In the genomic region with DNA sequence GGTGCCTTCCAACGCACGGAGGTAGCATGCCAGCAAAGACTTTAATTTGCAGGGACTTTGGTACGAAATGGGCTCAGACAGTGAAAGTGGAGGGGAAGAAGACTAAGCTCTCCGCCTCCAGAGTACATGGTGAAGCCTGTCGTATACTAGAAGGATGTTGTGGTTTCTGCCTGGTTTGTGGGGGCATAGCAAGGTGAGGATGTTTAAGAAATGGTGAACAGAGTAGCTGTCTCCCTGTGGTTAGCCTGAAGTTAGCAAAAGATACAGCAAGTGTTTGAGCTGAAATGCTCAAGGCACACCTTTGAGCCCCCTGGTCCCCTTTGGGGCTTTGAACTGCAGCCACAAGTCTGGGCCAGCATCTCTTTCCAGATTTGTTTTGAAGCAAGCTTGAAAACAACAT, we compare ENCODE assay signal across 19 mouse cellular contexts. TPM values are rescaled to one million over a fixed set of nuclear protein-coding genes. Genes with fewer than 3 reads are reported as not detected.
DNase-seq lines count a peak whose midpoint lies in the region; ATAC-seq and TF ChIP-seq lines count a peak whose summit lies in the region.
"Had no signal": no experiment of that assay in that cellular context is flagged by ENCODE, and none has a peak within 500 bp of the region (broad histone marks: within the 10 kb centered on the region; RNA-seq: fewer than 3 reads in every experiment).

No protein-coding gene starts in this region.

- whole genome bisulfite sequencing in thymus, adult 2 months, result 5% methylated on average over 5 of the region's 5 CpGs
- 92% methylated on average over 5 of the region's 5 CpGs for WGBS in midbrain, postnatal 0 days

- no peak overlapping the region for H3K9ac ChIP-seq in midbrain, postnatal 0 days (replicated peaks; ENCODE audit: low read length, poor library complexity, severe bottlenecking)
- H3K9ac ChIP-seq: forebrain, embryonic 12.5 days; heart, embryonic 15.5 days; liver, embryonic 12.5 days had no signal

- no peaks in the 10 kb centered on the region for H3K9me3 ChIP-seq in midbrain, postnatal 0 days (ENCODE audit: low read length)
- H3K9me3 ChIP-seq: forebrain, embryonic 12.5 days; heart, embryonic 15.5 days; limb, embryonic 10.5 days; liver, embryonic 12.5 days had no signal

- H3K36me3 ChIP-seq in thymus, adult 2 months (ENCODE audit: control insufficient read depth, insufficient read depth, low read length), result no peaks in the 10 kb centered on the region
- H3K36me3 ChIP-seq in midbrain, postnatal 0 days (ENCODE audit: insufficient read depth, low read length), result no peaks in the 10 kb centered on the region
- H3K36me3 ChIP-seq: forebrain, embryonic 12.5 days; heart, embryonic 15.5 days; limb, embryonic 10.5 days; liver, embryonic 12.5 days had no signal

- H3K4me1 ChIP-seq in thymus, adult 2 months (replicated peaks; ENCODE audit: control insufficient read depth, insufficient read depth, low read length), result peaks cover 2% of the 10 kb centered on the region; the same call in 1 of the 2 replicates
- H3K4me1 ChIP-seq in midbrain, postnatal 0 days (ENCODE audit: insufficient read depth, low read length), result no peaks in the 10 kb centered on the region
- H3K4me1 ChIP-seq: forebrain, embryonic 12.5 days; heart, embryonic 15.5 days; limb, embryonic 10.5 days; liver, embryonic 12.5 days had no signal

- no peak for TF ChIP-seq CTCF in thymus, adult 2 months (IDR thresholded peaks at IDR 0.05; ENCODE audit: borderline replicate concordance, control insufficient read depth, extremely low read depth, insufficient read depth, low read length, poor library complexity)
- TF ChIP-seq CTCF in midbrain, postnatal 0 days (IDR thresholded peaks at IDR 0.05), result no peak

- intact Hi-C loops in gastrocnemius, postnatal 14 days (cut with DNase I; ENCODE audit: low total_unique reads), result no loop called here

- no peak overlapping the region for H3K4me2 ChIP-seq in midbrain, postnatal 0 days (ENCODE audit: low read depth, low read length, poor library complexity, severe bottlenecking)
- H3K4me2 ChIP-seq: forebrain, embryonic 12.5 days; heart, embryonic 15.5 days; liver, embryonic 12.5 days; midbrain, embryonic 11.5 days had no signal

- H3K27me3 ChIP-seq in thymus, adult 2 months (ENCODE audit: control insufficient read depth, insufficient read depth, low read length), result no peaks in the 10 kb centered on the region
- H3K27me3 ChIP-seq in midbrain, postnatal 0 days (ENCODE audit: insufficient read depth, low read length), result no peaks in the 10 kb centered on the region
- H3K27me3 ChIP-seq: forebrain, embryonic 12.5 days; heart, embryonic 15.5 days; liver, embryonic 12.5 days had no signal

- DNase-seq in CD4-positive helper T cell, adult 2 months (ENCODE audit: low read depth, low spot score), result peak; percentile 85
- peak; percentile 78 to 80 for DNase-seq in CD8-positive naive resting alpha-beta T cell, adult 2 months (ENCODE audit: low read depth in 2 of 2, low spot score in 2 of 2)
- DNase-seq in thymus, adult 2 months, result peak; percentile 65
- no peak for DNase-seq in midbrain, postnatal 0 days (ENCODE audit: low spot score)
- DNase-seq in adrenal gland, adult 18-20 months (ENCODE audit: low spot score in 2 of 2), result no peak
- no peak for DNase-seq in gastrocnemius, postnatal 14 days
- DNase-seq: cerebellum, adult 18-20 months; heart, adult 18-20 months; kidney, adult 11 months; right cerebral cortex, postnatal 14 days had no signal

- ATAC-seq in megakaryocyte, adult 5-6 weeks (ENCODE audit: poor library complexity, severe bottlenecking), result peak; percentile 30
- ATAC-seq in midbrain, postnatal 0 days (ENCODE audit: low FRiP score), result no peak
- ATAC-seq: liver, embryonic 12.5 days; lung, postnatal 0 days; Patski had no signal

- H3K4me3 ChIP-seq in thymus, adult 2 months (ENCODE audit: control insufficient read depth, insufficient read depth, low read length), result no peak overlapping the region
- no peak overlapping the region for H3K4me3 ChIP-seq in midbrain, postnatal 0 days (ENCODE audit: low read depth, low read length)
- H3K4me3 ChIP-seq: forebrain, embryonic 12.5 days; heart, embryonic 15.5 days; limb, embryonic 10.5 days; liver, embryonic 12.5 days; myocyte had no signal

- H3K27ac ChIP-seq in thymus, adult 2 months (ENCODE audit: control insufficient read depth, insufficient read depth, low read length), result peak overlapping the region; percentile 63
- H3K27ac ChIP-seq in midbrain, postnatal 0 days (ENCODE audit: low read depth, low read length), result no peak overlapping the region
- H3K27ac ChIP-seq: forebrain, embryonic 12.5 days; heart, embryonic 15.5 days; limb, embryonic 10.5 days; liver, embryonic 12.5 days had no signal

- no peak for TF ChIP-seq POLR2A in thymus, adult 2 months (IDR thresholded peaks at IDR 0.05; ENCODE audit: control insufficient read depth, extremely low read depth, insufficient read depth, low read length, poor library complexity)

RNA-seq across cellular contexts. Expression of gene Il7r, which starts 44.8 kb away (rescaled TPM):
- 3.8 and 5.0 TPM in 2 replicates for total RNA-seq in megakaryocyte, adult 5-6 weeks (2015)
- 5.9 and 8.5 TPM in 2 replicates for total RNA-seq in megakaryocyte, adult 5-6 weeks (2017)
- 10.1 and 10.9 TPM in 2 replicates for polyA plus RNA-seq in thymus, adult 2 months (2012; rRNA removed)
- 0.11 TPM in 1 of 2 replicates, not detected in the other for total RNA-seq in midbrain, postnatal 0 days (2014; rRNA removed)
- 0.05 TPM in 1 of 2 replicates, not detected in the other for polyA plus RNA-seq in midbrain, postnatal 0 days (2015; fragmentation: Nextera tagmentation; extraction: Ambion mirVana)
- 1 to 10 TPM in 1 of 2 experiments, under 1 TPM in 1; 0.60 to 1.4 TPM for total RNA-seq in adrenal gland, adult 18-20 months (2021)
- under 1 TPM; 0.25 to 0.35 TPM for total RNA-seq in gastrocnemius, postnatal 14 days (2021)
- polyA plus RNA-seq: forebrain, embryonic 12.5 days; limb, embryonic 10.5 days; myocyte; Patski had no signal

Comparison
In these comparisons a context has a peak if more than half of its experiments do, and no peak if none do; other contexts are left out.
1. DNase-seq: peak in CD4-positive helper T cell, adult 2 months (single experiment), CD8-positive naive resting alpha-beta T cell, adult 2 months (2 of 2) and thymus, adult 2 months (single experiment); none in midbrain, postnatal 0 days (single experiment), adrenal gland, adult 18-20 months (0 of 2) and gastrocnemius, postnatal 14 days (single experiment).